Mouse (Mus musculus) small intestine, adult 2 months (tissue): ENCODE measurements at regions not wholly inside any gene's neighbourhood (a gene's known extent, or its start where the extent isn't known, plus 50 kb on each side); places are given as distances from the start of the nearest gene placed in this dataset.

Experiments
- CTCF ChIP-seq: fragments of 200-500 bp; IDR thresholded peaks from 2 replicates; pipeline ENCODE4 v1.5.1; 2012; ENCODE audit warnings: low read depth, mild to moderate bottlenecking, control low read depth, inconsistent platforms, low read length, moderate library complexity, mixed read lengths; ENCODE audit not compliant: insufficient replicate concordance, insufficient read length; ENCODE audit errors: extremely low read depth
- POLR2A ChIP-seq: fragments of 200-500 bp; IDR thresholded peaks from 2 replicates; pipeline ENCODE4 v1.6.1; 2012; ENCODE audit warnings: low read depth, mild to moderate bottlenecking, control low read depth, inconsistent platforms, low read length, moderate library complexity

DNA sequence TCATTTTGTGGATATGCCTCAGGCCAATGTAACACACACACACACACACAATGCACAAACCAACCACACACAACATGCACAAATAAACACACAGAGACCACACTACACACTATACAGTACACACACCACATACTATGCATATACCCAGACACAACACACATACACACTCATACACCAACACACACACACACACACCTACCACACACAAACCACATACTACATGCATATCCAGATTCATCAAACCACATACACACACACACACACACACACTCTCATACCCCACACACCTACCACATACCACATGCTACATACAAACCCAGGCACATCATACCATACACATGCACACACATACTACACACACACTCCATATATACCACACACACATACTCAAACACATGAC, 237.0 kb upstream of the Lyplal1 start:
- TF ChIP-seq CTCF (no peak), POLR2A (no peak)
